Mouse (Mus musculus): Measurements from ENCODE around the gene Mroh8.

- TF ChIP-seq CTCF (IDR thresholded peaks at IDR 0.05; ENCODE audit: low read depth, low read length), result no peak
- no peak for TF ChIP-seq POLR2A (IDR thresholded peaks at IDR 0.05; ENCODE audit: borderline replicate concordance, low read depth, low read length)
Observed at GRCm38 (mm10) chr2:157317220-157317619, 37.9 kb upstream of the Mroh8 start.

All from bone marrow macrophage, adult 2 months (primary cell).